Mouse (Mus musculus) neural tube, embryonic 11.5 days (tissue): ENCODE data around the gene Stx17. TPM values are rescaled to one million over a fixed set of nuclear protein-coding genes. Genes with fewer than 3 reads are reported as not detected.
A peak's percentile ranks its signal among the peaks of the same experiment; 100 is the strongest.

ENCODE experiments used
- microRNA counts: library from miRNA; unstranded; fragments of <30 nt; microRNA quantifications from one replicate; lab custom pipeline; 2015
- microRNA-seq: library from miRNA; unstranded; fragments of <30 nt; microRNA quantifications from one replicate; pipeline ENCODE4, GENCODE M21; 2016
- polyA plus RNA-seq: library from polyadenylated mRNA; unstranded; fragments of >200 nt; fragmentation: Nextera tagmentation; extraction: Ambion mirVana; gene quantifications from 2 replicates; pipeline ENCODE4 v1.2.1, GENCODE M21; 2014

Gene Stx17
- polyA plus RNA-seq, 1 experiment from 2014 or later, result 21.0 TPM

MicroRNAs within 50 kb of the gene (microRNA counts, 519-probe panel; counts per million panel counts)
- microRNA mmu-miR-1958 (lab: Ali Mortazavi, UCI), result 171 counts per million, percentile 57 among the panel's probes with 10 or more counts

Small RNA genes within 50 kb of the gene (microRNA-seq; reads per million reads assigned to microRNA genes)
- gene Mir1958, result not detected

Other genes starting within 250 kb of the Stx17 start
- gene Nr4a3, start 79.8 kb upstream of the Stx17 start, polyA plus RNA-seq, result 0.37 and 0.54 TPM in 2 replicates
- gene Erp44, start 154.6 kb downstream of the Stx17 start, polyA plus RNA-seq, result 69.8 and 70.0 TPM in 2 replicates
- gene Invs, start 154.8 kb downstream of the Stx17 start, polyA plus RNA-seq, result 4.3 and 6.1 TPM in 2 replicates